Mouse (Mus musculus): ENCODE results near the gene Mybbp1a.

The Mybbp1a gene

DNA sequence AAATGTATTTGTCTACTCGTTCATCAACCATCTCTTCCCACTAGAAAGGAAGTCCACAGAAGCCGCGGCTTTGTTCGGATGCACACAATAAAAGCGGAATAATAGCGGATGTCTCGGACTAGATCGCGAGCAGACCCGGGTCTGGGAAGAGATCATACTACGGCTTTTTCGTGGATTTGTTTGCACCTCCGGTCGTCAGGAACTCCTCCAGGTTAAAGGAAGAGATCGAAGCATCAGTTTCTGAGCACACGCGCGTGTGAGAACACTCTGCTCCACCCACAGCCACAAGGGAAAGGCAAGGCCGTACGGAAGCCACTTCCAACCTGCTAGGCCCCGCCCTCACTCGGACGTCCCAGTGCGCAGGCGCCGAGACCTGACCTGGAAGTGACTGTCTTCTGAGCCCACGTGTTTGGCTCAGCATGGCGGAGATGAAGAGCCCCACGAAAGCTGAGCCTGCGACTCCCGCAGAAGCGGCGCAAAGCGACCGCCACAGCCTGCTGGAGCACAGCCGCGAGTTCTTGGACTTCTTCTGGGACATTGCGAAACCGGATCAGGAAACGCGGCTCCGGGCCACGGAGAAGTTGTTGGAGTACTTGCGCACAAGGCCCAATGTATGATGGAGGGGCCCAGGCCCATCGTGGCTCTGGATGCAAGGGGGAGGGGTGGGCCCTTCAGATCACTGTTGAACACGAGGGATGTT, at the start of gene Mybbp1a:
Gene Mybbp1a, plus strand, starts transcription at position 391 of the 700 bp plus-strand sequence.
- peak; percentile 98 for DNase-seq (ENCODE audit: low read depth, low spot score)

GRCm38 (mm10) chr11:72393243-72393642, 47.9 kb upstream of the Mybbp1a start:
- no peak for DNase-seq (ENCODE audit: low read depth, low spot score)

DNA sequence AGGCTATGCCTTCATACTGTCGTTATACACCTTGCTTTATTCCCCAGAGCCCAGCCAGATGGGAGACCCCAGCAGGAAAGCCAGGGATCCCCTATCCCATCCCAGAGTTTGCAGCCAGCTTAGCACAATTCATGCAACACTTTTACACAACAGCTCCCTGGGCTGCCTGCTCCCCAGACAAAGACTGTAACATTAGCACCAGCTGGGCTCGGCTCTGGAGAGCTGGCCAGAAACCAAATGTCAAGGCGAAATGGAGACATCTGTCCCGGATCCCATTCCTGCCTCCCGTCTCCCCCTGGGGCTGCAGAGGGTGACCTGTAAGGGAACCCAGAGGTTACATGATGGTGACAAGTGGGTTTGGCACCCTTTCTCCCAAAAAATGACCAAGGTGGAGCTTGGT, 47.5 kb upstream of the Mybbp1a start:
- DNase-seq (ENCODE audit: low read depth, low spot score), result no peak

DNA sequence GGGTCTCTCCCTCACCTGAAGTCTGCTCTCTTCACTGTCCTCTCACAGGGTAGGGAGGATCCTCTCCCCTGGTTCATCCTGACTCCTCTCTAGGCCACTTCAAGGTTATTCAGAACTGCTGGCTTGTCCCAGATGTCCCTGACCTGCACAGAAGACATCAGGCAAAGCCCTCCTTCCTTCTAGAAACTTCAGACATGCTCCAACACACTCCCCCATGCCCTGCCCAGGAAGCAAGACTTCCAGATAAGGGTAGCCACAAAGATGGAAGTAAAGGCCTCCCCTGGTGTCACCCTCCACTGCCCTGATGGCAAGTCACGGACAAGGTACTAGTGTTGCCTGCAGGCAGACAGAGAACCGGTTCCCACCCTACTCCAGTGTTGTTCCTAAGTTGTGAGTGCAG, 46.5 kb upstream of the Mybbp1a start:
- DNase-seq (ENCODE audit: low read depth, low spot score), result no peak

DNA sequence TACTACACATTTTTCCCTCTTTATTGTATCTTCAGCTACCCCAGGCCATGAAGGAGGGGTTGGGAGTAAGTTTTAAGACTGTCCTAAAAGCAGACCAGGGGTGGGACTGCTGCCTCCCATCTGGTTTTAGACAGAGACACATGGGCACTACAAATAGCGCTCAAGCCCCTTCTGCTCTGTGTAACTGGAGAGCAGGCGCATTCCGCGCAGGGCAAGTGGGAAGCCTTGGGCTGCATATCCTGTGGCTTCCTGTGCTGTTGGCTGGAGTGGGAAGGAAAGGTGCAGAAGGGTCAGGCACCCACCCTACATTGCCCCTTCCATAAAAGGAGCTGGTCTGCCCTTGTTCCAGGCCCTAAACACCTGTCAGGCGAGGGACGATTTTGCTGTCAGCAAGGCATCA, 45.5 kb upstream of the Mybbp1a start:
- DNase-seq (ENCODE audit: low read depth, low spot score), result no peak

GRCm38 (mm10) chr11:72396621-72397020, 44.5 kb upstream of the Mybbp1a start:
- DNase-seq (ENCODE audit: low read depth, low spot score), result no peak

DNA sequence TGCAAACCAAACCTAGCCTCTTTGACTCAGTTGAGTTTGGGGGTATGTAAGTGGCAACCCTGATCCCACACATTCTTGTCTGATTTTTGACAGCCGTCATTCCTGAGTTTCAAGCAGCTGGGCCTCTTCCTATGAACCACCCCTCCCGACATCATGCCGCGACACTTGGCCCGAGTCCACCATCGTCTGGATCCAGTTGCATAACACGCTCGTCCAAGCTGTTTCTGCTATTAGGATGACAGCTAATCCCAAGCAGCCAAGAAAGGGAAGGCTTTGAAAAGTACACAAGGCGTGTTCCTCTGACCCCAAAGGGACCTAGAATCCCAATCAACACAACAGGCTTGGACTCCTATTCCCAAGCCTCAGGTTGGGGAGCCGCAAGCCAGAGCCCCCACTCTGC, 44.1 kb upstream of the Mybbp1a start:
- no peak for DNase-seq (ENCODE audit: low read depth, low spot score)

DNA sequence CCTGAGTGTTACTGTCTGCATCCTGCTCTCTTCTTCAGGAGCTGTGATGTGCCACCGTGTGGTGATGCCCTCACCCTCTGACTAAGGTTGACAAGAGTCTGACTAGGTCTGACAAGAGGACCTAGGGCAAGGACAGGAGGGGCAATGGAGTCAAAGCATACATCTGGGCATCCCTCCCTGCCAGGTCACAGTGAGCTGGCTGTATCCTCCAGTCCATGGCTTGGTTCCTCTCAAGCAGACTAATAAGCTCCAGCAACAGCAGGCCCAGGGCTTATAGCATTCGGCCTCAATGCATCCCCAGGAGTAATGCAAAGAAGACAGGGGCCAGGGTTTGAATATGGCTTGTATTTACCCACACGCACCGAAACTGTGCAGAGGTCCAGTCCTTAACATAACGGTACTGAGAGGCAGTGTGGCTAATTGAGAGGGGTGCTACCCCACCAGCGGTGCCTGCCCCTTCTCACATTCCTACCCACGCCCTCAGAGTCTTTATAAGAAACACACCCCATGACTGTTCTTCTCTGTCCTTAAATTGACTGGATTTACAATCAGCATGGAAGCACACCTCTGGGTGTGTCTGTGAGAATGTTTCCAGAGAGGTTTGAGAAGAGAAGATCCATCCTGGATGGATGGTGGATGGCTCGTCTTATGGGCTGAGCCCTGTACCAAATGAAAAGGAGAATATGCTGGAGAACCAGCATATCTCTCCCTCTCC, 43.2 kb upstream of the Mybbp1a start:
- no peak for DNase-seq (ENCODE audit: low read depth, low spot score)

DNA sequence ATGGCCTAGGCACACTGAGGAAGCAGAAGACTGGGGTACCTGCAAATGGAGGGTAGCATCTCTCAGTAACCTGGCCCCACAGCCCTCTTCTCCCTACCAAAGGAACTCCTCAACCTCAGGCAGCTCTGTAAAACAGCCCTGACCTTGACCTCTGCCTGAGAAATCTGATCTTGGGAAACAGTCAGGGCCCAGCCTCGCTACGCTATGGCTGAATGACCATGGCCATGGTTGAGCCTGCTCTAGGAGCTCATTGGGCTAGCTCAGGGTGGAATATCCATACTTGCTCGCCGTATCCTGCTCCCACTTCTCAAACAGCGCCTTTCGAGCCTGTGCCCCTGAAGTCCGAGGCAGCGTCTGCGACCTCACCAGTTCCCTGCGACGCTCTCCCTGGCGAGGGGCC, 40.1 kb upstream of the Mybbp1a start:
- DNase-seq (ENCODE audit: low read depth, low spot score), result no peak

- DNase-seq (ENCODE audit: low read depth, low spot score), result no peak
These were observed 39.1 kb upstream of the Mybbp1a start for GRCm38 (mm10) chr11:72402017-72402416.

DNA sequence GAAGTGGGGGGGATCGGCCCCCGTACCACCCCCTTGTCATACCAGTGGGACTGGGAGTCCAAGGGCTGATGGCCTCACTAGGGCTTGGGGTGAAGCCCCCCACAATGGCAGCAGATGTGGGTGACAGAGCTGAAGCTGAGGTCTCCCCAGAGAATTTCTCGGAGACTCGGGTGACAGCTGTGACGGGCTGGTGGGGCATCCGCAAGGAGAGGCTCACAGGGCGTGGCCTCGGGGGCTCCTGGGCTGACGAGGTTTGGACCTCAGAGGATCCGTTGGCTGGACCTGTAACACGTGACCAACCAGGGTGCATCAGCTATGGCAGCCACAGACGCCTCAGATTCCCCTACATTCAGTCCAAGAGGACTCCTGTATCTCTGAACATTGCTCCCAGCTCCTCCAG, 38.2 kb upstream of the Mybbp1a start:
- DNase-seq (ENCODE audit: low read depth, low spot score), result no peak

DNA sequence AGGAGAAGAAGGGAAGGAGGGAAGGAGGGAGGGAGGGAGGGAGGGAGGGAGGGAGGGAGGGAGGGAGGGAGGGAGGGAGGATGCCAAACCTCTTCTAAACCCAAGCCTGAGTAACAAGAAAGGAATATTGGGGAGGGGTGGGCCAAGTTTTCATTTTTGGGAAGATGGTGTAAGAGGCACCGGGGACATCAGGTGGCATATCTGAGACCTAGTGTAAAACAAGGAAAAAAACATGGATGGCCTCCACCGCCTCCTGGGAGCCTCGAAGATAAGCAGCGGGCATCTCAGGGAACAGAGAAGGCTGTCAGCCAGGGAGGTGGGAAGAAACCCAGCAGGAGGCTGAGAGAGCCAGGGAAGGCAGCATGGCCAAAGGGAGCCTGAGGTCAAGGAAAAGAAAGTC, 35.6 kb upstream of the Mybbp1a start:
- DNase-seq (ENCODE audit: low read depth, low spot score), result no peak

- DNase-seq (ENCODE audit: low read depth, low spot score), result no peak
These were observed 35.0 kb upstream of the Mybbp1a start for GRCm38 (mm10) chr11:72406079-72406675.

DNA sequence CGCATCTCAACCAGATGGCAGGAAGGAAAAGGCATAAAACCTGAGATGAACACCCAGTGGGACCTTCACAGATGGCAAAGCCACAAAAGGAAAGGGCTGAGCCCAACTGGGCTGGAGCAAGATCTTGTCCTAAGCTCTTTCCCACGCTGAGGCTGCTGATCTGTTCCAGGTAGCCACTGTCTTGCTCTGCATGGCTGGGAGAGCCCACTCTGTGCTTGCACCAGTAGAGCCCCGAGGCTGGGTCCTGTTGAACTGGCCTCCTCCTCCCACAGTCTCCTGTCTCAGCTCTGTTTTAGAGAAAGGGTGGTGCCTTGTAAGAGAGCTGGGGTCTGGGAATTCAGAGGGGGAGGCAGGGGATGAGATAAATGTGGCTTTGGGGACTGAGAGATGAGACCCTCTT, 34.1 kb upstream of the Mybbp1a start:
- DNase-seq (ENCODE audit: low read depth, low spot score), result no peak

- no peak for DNase-seq (ENCODE audit: low read depth, low spot score)
These were observed 33.6 kb upstream of the Mybbp1a start for GRCm38 (mm10) chr11:72407574-72407973.

- no peak for DNase-seq (ENCODE audit: low read depth, low spot score)
These were observed 32.5 kb upstream of the Mybbp1a start for GRCm38 (mm10) chr11:72408451-72409170.

GRCm38 (mm10) chr11:72409649-72410385, 31.3 kb upstream of the Mybbp1a start:
- DNase-seq (ENCODE audit: low read depth, low spot score), result no peak

- DNase-seq (ENCODE audit: low read depth, low spot score), result no peak
These were observed 30.5 kb upstream of the Mybbp1a start for GRCm38 (mm10) chr11:72410521-72411092.

DNA sequence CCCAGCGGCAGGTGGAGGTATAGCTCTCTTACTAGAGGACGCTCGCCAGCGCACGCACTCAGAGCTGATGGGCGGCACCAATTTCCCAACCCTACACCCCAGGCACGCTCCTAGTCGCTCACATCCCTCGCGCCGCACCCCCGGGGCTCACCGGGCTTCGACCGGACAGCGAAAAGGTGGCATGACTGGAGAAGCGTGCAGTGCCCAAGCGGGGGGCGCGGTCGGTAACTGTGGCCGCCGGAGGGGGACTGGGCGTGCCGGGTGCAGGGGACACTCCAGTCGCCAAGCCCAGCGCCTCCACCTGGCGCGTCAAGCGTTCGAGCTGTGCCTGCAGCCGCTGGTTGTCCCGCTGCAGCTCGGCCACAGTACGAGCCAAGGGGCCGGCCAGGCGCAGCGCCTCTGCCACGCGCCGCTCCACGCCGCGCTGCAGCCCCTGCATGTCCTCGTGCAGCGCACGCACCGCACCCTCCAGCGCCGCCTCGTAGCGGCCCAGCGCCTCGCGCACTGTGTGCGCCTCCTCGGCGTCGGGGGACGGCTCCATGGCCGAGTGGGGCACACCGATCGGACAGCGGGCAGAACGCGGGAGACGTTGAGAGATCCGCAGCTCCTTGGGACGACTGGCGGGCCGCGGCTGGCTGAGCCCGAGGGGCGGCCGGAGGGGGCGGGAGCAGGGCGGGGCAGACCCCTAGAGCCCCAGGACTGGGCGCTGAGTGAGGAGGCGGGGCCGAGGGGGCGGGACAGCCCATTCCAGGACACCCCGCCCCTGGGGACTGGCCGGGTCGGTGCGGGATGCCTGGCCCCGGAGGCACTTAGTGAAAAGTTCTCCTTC, 29.8 kb upstream of the Mybbp1a start, which contains the start of gene Smtnl2:
Gene Smtnl2, minus strand, starts transcription at position 621 of the 829 bp plus-strand sequence.
- DNase-seq (ENCODE audit: low read depth, low spot score), result peak; percentile 24

- DNase-seq (ENCODE audit: low read depth, low spot score), result no peak
These were observed 29.2 kb upstream of the Mybbp1a start for GRCm38 (mm10) chr11:72411945-72412344.

All from retina, postnatal 7 days (tissue).